Mouse (Mus musculus) lung, adult 2 months (tissue): ENCODE data around the gene Prom1.

Source experiments
- CTCF ChIP-seq: fragments of 200-500 bp; IDR thresholded peaks from 2 replicates; pipeline ENCODE4 v1.5.1; 2011; ENCODE audit warnings: mild to moderate bottlenecking, low read length, control low read depth; ENCODE audit not compliant: insufficient read depth
- POLR2A ChIP-seq: fragments of 200-500 bp; IDR thresholded peaks from 2 replicates; pipeline ENCODE4 v1.6.1; 2011; ENCODE audit warnings: low read depth, mild to moderate bottlenecking, control low read depth, low read length, borderline replicate concordance; ENCODE audit errors: extremely low read depth

DNA sequence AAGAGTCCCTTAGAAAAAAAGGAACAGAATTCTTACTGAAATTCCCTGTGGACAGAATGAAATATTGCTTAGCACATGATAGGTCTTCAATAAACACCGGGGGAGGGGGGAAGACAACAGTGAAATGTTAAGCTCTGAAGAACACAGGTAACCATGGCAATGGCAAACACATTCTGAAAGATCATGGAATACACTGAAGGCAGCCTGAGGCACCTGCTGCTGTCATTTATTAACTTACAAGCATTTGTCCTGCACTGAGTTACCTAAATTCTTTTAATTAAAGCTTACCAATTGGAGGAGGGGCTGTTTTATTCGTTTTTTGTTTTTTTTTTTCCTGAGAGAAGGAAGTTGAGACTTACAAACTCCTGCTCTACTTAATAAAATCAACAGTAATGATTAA, 7.3 kb upstream of the Prom1 start:
- TF ChIP-seq CTCF: no peak
- no peak for TF ChIP-seq POLR2A
